Mouse (Mus musculus): ENCODE data around the gene 4930595M18Rik.

4930595M18Rik gene

GRCm38 (mm10) chrX:81458021-81458420, at the start of gene 4930595M18Rik:
Gene 4930595M18Rik, minus strand, starts transcription at chrX:81458121.
- DNase-seq (ENCODE audit: low spot score in 2 of 2) = no peak

DNA sequence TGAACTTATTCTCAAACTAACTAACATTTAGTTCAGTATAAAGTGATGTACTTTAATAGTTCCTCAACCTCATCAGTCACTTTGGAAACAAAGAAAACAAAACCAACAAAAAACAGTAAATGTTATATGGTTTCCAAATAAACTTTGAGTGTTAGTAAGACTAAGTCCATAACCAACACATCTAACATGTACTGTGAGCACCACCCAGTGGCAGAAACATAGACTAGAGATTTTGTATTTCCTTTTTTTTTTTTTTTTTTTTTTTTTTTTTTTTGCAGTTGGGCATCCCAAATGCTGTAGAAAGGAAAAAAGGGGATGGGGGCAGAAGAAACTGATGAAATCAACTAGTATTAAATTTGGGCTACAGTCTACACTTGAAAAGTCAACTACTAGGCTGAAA, 14.6 kb upstream of the 4930595M18Rik start:
- DNase-seq (ENCODE audit: low spot score in 2 of 2) = no peak

All from urinary bladder, adult 18-20 months (tissue).